Mouse (Mus musculus): ENCODE measurements around the gene Rab1b. TPM values are rescaled to one million over a fixed set of nuclear protein-coding genes. Genes with fewer than 3 reads are reported as not detected.

Rab1b gene
- total and polyA plus RNA-seq, 2 experiments from 2014 or later, result 204 to 242 TPM

- whole genome bisulfite sequencing, result 5% methylated on average over 9 of the region's 9 CpGs
- TF ChIP-seq CTCF (IDR thresholded peaks at IDR 0.05), result no peak
- Histone ChIP-seq H3K36me3 (ENCODE audit: insufficient read depth, low read length) (peaks cover 45% of the 10 kb centered on the region), H3K9ac (replicated peaks; ENCODE audit: low read length, poor library complexity, severe bottlenecking) (peak overlapping the region; percentile 98), H3K27ac (ENCODE audit: low read depth, low read length) (peak overlapping the region; percentile 97), H3K4me2 (ENCODE audit: low read depth, low read length, poor library complexity, severe bottlenecking) (peak overlapping the region; percentile 72), H3K4me3 (ENCODE audit: low read depth, low read length) (peak overlapping the region; percentile 88), H3K27me3 (ENCODE audit: insufficient read depth, low read length) (no peaks in the 10 kb centered on the region), H3K9me3 (ENCODE audit: low read length) (no peaks in the 10 kb centered on the region), H3K4me1 (ENCODE audit: insufficient read depth, low read length) (peaks cover 34% of the 10 kb centered on the region)
- ATAC-seq (ENCODE audit: low FRiP score) (no peak), DNase-seq (ENCODE audit: low spot score) (no peak)
These were observed 10.9 kb downstream of the Rab1b start for GRCm38 (mm10) chr19:5095887-5096474.

GRCm38 (mm10) chr19:5094746-5095417 lies 12.0 kb downstream of the Rab1b start:
- no peaks in the 10 kb centered on the region for H3K9me3 ChIP-seq (ENCODE audit: low read length)
- H3K4me3 ChIP-seq (ENCODE audit: low read depth, low read length), result peak overlapping the region; percentile 88
- DNase-seq (ENCODE audit: low spot score), result no peak
- H3K4me1 ChIP-seq (ENCODE audit: insufficient read depth, low read length), result peaks cover 34% of the 10 kb centered on the region
- H3K36me3 ChIP-seq (ENCODE audit: insufficient read depth, low read length), result peaks cover 38% of the 10 kb centered on the region
- peak overlapping the region; percentile 97 for H3K27ac ChIP-seq (ENCODE audit: low read depth, low read length)
- peak overlapping the region; percentile 98 for H3K9ac ChIP-seq (replicated peaks; ENCODE audit: low read length, poor library complexity, severe bottlenecking)
- no peak for ATAC-seq (ENCODE audit: low FRiP score)
- 20% methylated on average over 11 of the region's 11 CpGs for WGBS
- no peaks in the 10 kb centered on the region for H3K27me3 ChIP-seq (ENCODE audit: insufficient read depth, low read length)
- H3K4me2 ChIP-seq (ENCODE audit: low read depth, low read length, poor library complexity, severe bottlenecking), result peak overlapping the region; percentile 72
- TF ChIP-seq CTCF (IDR thresholded peaks at IDR 0.05), result no peak

- peaks cover 32% of the 10 kb centered on the region for H3K36me3 ChIP-seq (ENCODE audit: insufficient read depth, low read length)
- WGBS, result 2% methylated on average over 20 of the region's 21 CpGs
- TF ChIP-seq CTCF (IDR thresholded peaks at IDR 0.05), result peak; percentile 91
- H3K27me3 ChIP-seq (ENCODE audit: insufficient read depth, low read length), result no peaks in the 10 kb centered on the region
- peak overlapping the region; percentile 97 for H3K27ac ChIP-seq (ENCODE audit: low read depth, low read length)
- peak overlapping the region; percentile 72 for H3K4me2 ChIP-seq (ENCODE audit: low read depth, low read length, poor library complexity, severe bottlenecking)
- peak overlapping the region; percentile 98 for H3K9ac ChIP-seq (replicated peaks; ENCODE audit: low read length, poor library complexity, severe bottlenecking)
- peak overlapping the region; percentile 88 for H3K4me3 ChIP-seq (ENCODE audit: low read depth, low read length)
- H3K9me3 ChIP-seq (ENCODE audit: low read length), result no peaks in the 10 kb centered on the region
- ATAC-seq (ENCODE audit: low FRiP score) (peak; percentile 58), DNase-seq (ENCODE audit: low spot score) (peak; percentile 97)
- H3K4me1 ChIP-seq (ENCODE audit: insufficient read depth, low read length), result peaks cover 36% of the 10 kb centered on the region
These were observed 12.6 kb downstream of the Rab1b start for GRCm38 (mm10) chr19:5094243-5094632.

GRCm38 (mm10) chr19:5093481-5094242 lies 13.2 kb downstream of the Rab1b start:
- peak overlapping the region; percentile 88; the same call in 1 of the 2 replicates for H3K4me3 ChIP-seq (ENCODE audit: low read depth, low read length)
- 72% methylated on average over 12 of the region's 12 CpGs for WGBS
- H3K27ac ChIP-seq (ENCODE audit: low read depth, low read length), result peak overlapping the region; percentile 97
- H3K27me3 ChIP-seq (ENCODE audit: insufficient read depth, low read length), result no peaks in the 10 kb centered on the region
- peaks cover 32% of the 10 kb centered on the region for H3K36me3 ChIP-seq (ENCODE audit: insufficient read depth, low read length)
- H3K4me1 ChIP-seq (ENCODE audit: insufficient read depth, low read length), result peaks cover 33% of the 10 kb centered on the region
- H3K4me2 ChIP-seq (ENCODE audit: low read depth, low read length, poor library complexity, severe bottlenecking), result peak overlapping the region; percentile 72
- no peak for ATAC-seq (ENCODE audit: low FRiP score)
- DNase-seq (ENCODE audit: low spot score), result no peak
- TF ChIP-seq CTCF (IDR thresholded peaks at IDR 0.05), result no peak
- peak overlapping the region; percentile 98; the same call in 1 of the 2 replicates for H3K9ac ChIP-seq (replicated peaks; ENCODE audit: low read length, poor library complexity, severe bottlenecking)
- no peaks in the 10 kb centered on the region for H3K9me3 ChIP-seq (ENCODE audit: low read length)

GRCm38 (mm10) chr19:5092083-5092482 lies 14.8 kb downstream of the Rab1b start:
- 85% methylated on average over 10 of the region's 10 CpGs for WGBS
- ATAC-seq (ENCODE audit: low FRiP score) (no peak), DNase-seq (ENCODE audit: low spot score) (no peak)
- no peak overlapping the region for H3K27ac ChIP-seq (ENCODE audit: low read depth, low read length)
- no peak for TF ChIP-seq CTCF (IDR thresholded peaks at IDR 0.05)
- H3K4me1 ChIP-seq (ENCODE audit: insufficient read depth, low read length), result peaks cover 37% of the 10 kb centered on the region
- H3K36me3 ChIP-seq (ENCODE audit: insufficient read depth, low read length), result peaks cover 32% of the 10 kb centered on the region
- H3K4me3 ChIP-seq (ENCODE audit: low read depth, low read length), result no peak overlapping the region
- H3K9ac ChIP-seq (replicated peaks; ENCODE audit: low read length, poor library complexity, severe bottlenecking), result no peak overlapping the region
- H3K27me3 ChIP-seq (ENCODE audit: insufficient read depth, low read length), result no peaks in the 10 kb centered on the region
- no peaks in the 10 kb centered on the region for H3K9me3 ChIP-seq (ENCODE audit: low read length)
- no peak overlapping the region for H3K4me2 ChIP-seq (ENCODE audit: low read depth, low read length, poor library complexity, severe bottlenecking)

Measured in midbrain, postnatal 0 days (tissue).